Mouse (Mus musculus) forebrain, embryonic 14.5 days (tissue): ENCODE data around the gene Tbc1d9b. TPM values are rescaled to one million over a fixed set of nuclear protein-coding genes. Genes with fewer than 3 reads are reported as not detected.
"Not testable (repeated sequence)": the region's sequence is repeated elsewhere in the genome, so short reads cannot be mapped to it uniquely, and the experiment has no call there.

Source experiments
- ATAC-seq: fragments of 200-750 bp; cut with Nextera tagmentation; 2 replicates; pipeline ENCODE4 v1.8.0; 2017; ENCODE audit warnings: mild to moderate bottlenecking, moderate library complexity
- DNase-seq: peaks from one replicate; pipeline ENCODE4 v3.0.0-alpha.2; 2015; ENCODE audit warnings: low spot score
- H3K27ac ChIP-seq: fragments of 300-500 bp; sonication (generic); 2 replicates; pipeline ENCODE4 v1.5.1; 2014; ENCODE audit warnings: low read depth, mild to moderate bottlenecking, control low read depth, low read length, moderate library complexity
- H3K27me3 ChIP-seq: fragments of 300-500 bp; sonication (generic); replicated peaks from 2 replicates; pipeline ENCODE4 v1.6.1; 2014; ENCODE audit warnings: low read length, control low read depth, mixed read lengths; ENCODE audit not compliant: control insufficient read depth, insufficient read depth
- H3K36me3 ChIP-seq: fragments of 300-500 bp; sonication (generic); 2 replicates; pipeline ENCODE4 v1.6.1; 2014; ENCODE audit warnings: low read length, control low read depth; ENCODE audit not compliant: control insufficient read depth, insufficient read depth
- H3K4me1 ChIP-seq: fragments of 300-500 bp; sonication (generic); 2 replicates; pipeline ENCODE4 v1.6.1; 2014; ENCODE audit warnings: antibody characterized with exemption, low read length, control low read depth; ENCODE audit not compliant: control insufficient read depth, insufficient read depth
- H3K4me2 ChIP-seq: fragments of 300-500 bp; sonication (generic); 2 replicates; pipeline ENCODE4 v1.6.1; 2014; ENCODE audit warnings: mild to moderate bottlenecking, control low read depth, low read length
- H3K4me3 ChIP-seq: fragments of 300-500 bp; sonication (generic); 2 replicates; pipeline ENCODE4 v1.5.1; 2014; ENCODE audit warnings: low read depth, low read length, control low read depth
- H3K9ac ChIP-seq: fragments of 300-500 bp; sonication (generic); 2 replicates; pipeline ENCODE4 v1.6.1; 2014; ENCODE audit warnings: mild to moderate bottlenecking, low read length, control low read depth, moderate library complexity
- H3K9me3 ChIP-seq: fragments of 300-500 bp; sonication (generic); replicated peaks from 2 replicates; pipeline ENCODE4 v1.6.1; 2016; ENCODE audit warnings: low read length, control low read depth, mixed read lengths; ENCODE audit not compliant: control insufficient read depth
- WGBS: fragments of 180-500 bp; shearing (Covaris S2); extraction: QIAGEN DNeasy Blood & Tissue Kit; methylation state at CpG from one replicate; pipeline ENCODE4 v1.1.7; 2014; 5-methylcytosine and 5-hydroxymethylcytosine counted together
- polyA plus RNA-seq: library from polyadenylated mRNA; unstranded; fragments of >200 nt; fragmentation: Nextera tagmentation; extraction: Ambion mirVana; gene quantifications from 2 replicates; pipeline ENCODE4 v1.2.1, GENCODE M21; 2014

Gene Tbc1d9b
- polyA plus RNA-seq, 1 experiment from 2014 or later: 23.3 TPM

DNA sequence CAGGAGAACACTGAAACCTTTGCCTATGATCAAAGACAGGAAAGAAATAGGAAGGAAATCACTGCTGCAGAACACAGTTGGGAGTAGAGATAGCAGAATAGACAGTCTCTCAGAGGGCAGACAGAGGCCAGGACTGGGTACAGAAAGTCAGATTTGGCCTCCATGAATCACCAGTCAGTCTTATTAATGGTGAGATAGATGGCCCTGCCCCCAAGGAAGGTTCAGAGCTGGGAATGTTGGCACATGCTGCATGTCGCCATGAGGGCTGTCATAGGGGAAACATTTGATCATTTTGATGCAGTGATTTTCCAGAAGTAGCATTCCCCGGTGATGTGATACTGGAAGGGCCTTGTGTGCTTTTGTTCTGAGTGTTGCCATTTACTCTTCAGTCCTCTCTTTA, 31.5 kb upstream of the Tbc1d9b start:
- no peaks in the 10 kb centered on the region for H3K4me1 ChIP-seq
- H3K27me3 ChIP-seq: no peaks in the 10 kb centered on the region
- peaks cover 47% of the 10 kb centered on the region for H3K36me3 ChIP-seq
- H3K27ac ChIP-seq: no peak overlapping the region
- WGBS: 79% methylated on average over 2 of the region's 2 CpGs
- H3K9me3 ChIP-seq: no peaks in the 10 kb centered on the region
- DNase-seq (no peak), ATAC-seq (no peak)
- H3K9ac ChIP-seq: no peak overlapping the region
- no peak overlapping the region for H3K4me2 ChIP-seq
- no peak overlapping the region for H3K4me3 ChIP-seq

DNA sequence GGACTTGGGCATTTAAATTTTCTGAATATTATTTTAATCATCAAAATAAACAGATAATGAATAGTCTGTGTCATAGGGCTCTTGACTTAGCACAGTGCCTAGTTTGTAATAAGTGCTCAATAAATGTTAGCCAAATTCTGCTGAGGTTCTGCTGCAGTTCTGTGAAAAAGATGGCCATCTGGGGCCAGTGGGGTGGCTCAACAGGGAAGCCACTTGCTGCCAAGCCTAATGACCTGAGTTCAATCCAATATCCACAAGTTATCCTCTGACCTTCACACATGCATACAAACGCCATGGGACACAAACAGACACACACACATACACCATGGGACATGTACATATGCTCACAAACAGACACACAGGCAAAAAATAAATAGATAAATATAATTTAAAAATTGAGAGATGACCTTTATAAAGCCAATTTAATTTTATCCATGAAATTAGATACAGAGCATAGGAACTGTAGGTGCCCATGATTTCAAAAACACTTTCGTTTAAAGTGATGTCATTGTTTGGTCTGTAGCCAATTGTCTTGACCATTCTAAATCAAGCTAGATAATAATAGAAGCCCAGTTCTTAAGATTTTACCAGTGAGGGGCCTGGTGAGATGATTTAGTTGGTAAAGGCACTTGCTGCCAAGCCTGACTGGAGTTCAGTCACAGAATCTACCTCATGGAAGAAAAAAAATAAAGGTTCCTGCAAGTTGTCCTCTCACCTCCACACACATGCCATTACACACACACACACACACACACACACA, 30.5 kb upstream of the Tbc1d9b start:
- Histone ChIP-seq H3K27me3 (no peaks in the 10 kb centered on the region), H3K9ac (no peak overlapping the region), H3K36me3 (peaks cover 45% of the 10 kb centered on the region), H3K4me3 (no peak overlapping the region), H3K27ac (no peak overlapping the region), H3K4me1 (no peaks in the 10 kb centered on the region), H3K9me3 (no peaks in the 10 kb centered on the region), H3K4me2 (no peak overlapping the region)
- WGBS: 81% methylated on average over 2 of the region's 2 CpGs
- DNase-seq (no peak), ATAC-seq (no peak)

DNA sequence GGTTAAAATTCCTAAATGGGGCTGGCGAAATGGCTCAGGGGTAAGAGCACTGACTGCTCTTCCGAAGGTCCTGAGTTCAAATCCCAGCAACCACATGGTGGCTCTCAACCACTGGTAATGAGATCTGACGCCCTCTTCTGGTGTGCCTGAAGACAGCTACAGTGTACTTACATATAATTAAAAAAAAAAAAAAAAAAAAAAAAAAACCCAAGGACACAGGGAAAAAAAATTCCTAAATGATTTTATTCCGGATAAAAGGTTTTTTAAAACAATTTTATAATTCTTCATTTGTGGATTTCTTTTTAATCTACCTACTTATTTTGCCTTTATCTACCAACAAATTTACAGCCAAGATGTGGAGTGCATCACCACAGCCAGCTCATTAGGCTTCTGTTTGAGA, 29.2 kb upstream of the Tbc1d9b start:
- H3K27ac ChIP-seq, ATAC-seq, H3K9me3 ChIP-seq, H3K4me2 ChIP-seq, H3K4me3 ChIP-seq, H3K4me1 ChIP-seq, DNase-seq, H3K27me3 ChIP-seq, H3K9ac ChIP-seq: not testable (repeated sequence)
- H3K36me3 ChIP-seq: peaks cover 45% of the 10 kb centered on the region
- 94% methylated on average over 4 of the region's 4 CpGs for WGBS

DNA sequence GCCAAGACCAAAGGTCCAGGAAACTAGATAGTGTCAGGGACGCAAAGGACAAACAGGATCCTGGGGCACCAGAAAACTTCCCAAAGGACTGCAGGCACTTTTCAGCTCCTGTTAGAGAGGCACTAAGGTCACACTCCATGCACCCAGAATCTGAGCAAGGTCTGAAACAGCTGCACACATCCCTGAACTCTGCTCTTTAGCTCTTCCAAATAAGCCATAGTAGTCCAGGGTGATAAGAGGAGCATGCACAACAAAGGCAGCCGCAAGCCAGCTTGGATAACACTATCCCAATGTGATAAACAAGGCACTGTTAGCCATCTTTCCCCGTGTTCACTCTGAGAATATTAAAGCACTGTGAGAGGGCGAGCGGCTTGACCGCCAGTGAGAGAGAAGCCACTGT, 27.2 kb upstream of the Tbc1d9b start:
- no peaks in the 10 kb centered on the region for H3K27me3 ChIP-seq
- 93% methylated on average over 6 of the region's 6 CpGs for WGBS
- no peak for DNase-seq

DNA sequence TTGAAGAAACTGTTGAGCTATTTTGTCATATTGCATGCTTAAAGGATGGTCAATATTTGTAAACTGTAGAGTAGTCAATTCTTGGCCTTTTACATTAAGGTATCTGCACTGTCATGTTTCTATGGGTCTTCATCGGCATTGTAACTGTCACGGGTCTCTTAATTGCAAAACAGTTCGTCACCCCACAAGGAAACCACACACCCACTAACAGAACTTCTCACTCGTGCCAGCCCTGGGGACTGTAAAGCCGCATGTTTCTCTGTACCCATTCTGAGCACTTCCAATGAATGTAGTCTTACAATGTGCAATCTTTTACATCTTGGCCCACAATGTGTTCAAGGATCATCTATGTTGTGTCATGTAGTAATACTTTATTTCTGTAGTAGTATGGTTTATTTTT, 26.0 kb upstream of the Tbc1d9b start:
- no peak overlapping the region for H3K4me3 ChIP-seq
- H3K36me3 ChIP-seq: peaks cover 24% of the 10 kb centered on the region
- no peak overlapping the region for H3K4me2 ChIP-seq
- H3K9me3 ChIP-seq: no peaks in the 10 kb centered on the region
- ATAC-seq (no peak), DNase-seq (no peak)
- WGBS: 92% methylated on average over 5 of the region's 5 CpGs
- no peaks in the 10 kb centered on the region for H3K27me3 ChIP-seq
- H3K4me1 ChIP-seq: no peaks in the 10 kb centered on the region
- no peak overlapping the region for H3K9ac ChIP-seq
- H3K27ac ChIP-seq: no peak overlapping the region

More for the DNA sequence above, 27.2 kb upstream of the Tbc1d9b start:
- Histone ChIP-seq H3K9ac (no peak overlapping the region), H3K4me1 (no peaks in the 10 kb centered on the region), H3K36me3 (peaks cover 31% of the 10 kb centered on the region), H3K9me3 (no peaks in the 10 kb centered on the region), H3K4me2 (no peak overlapping the region), H3K27ac (no peak overlapping the region), H3K4me3 (no peak overlapping the region)
- no peak for ATAC-seq

DNA sequence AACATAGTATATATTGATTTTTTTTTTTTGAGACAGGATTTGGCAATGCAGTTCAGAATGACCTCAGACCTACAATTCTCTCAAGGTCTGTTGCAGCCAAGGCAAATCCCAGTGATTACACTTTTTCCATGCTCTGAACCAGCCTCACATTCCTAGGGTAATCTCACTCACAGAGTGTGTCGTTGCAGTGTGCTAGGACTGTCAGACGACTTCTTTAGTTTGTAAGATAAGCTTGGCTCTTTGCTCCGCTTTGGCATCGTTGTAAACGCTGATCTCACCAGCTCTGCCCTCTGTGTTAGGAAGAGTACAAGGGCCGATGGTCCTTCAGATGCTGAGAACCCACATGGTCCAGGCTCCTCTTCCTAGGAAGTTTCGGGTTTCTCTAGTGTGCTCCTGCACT, 25.2 kb upstream of the Tbc1d9b start:
- no peak overlapping the region for H3K4me3 ChIP-seq
- H3K4me1 ChIP-seq: no peaks in the 10 kb centered on the region
- no peaks in the 10 kb centered on the region for H3K27me3 ChIP-seq
- H3K9me3 ChIP-seq: no peaks in the 10 kb centered on the region
- H3K36me3 ChIP-seq: peaks cover 25% of the 10 kb centered on the region
- ATAC-seq (no peak), DNase-seq (no peak)
- 89% methylated on average over 7 of the region's 7 CpGs for WGBS
- no peak overlapping the region for H3K4me2 ChIP-seq
- no peak overlapping the region for H3K9ac ChIP-seq
- no peak overlapping the region for H3K27ac ChIP-seq

DNA sequence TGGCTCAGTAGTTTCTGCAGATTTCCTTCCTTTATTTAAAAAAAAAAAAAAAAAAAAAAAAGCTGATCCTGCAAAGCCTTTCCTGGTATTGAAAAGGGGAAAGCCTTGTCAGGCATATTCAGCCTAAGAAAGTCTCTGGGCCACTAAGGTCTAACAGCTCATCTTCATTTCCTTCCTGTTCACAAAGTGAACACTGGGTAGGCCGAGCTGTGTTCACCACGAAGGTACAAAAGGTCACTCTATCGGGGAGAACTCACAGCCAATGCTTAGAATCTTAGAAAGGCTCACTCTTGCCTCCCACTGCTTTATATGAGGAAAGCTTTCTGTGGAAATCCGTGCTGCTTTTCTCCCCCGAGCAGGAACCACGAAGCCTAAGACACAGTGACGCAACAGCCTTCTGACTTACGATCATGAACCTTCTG, 22.4 kb upstream of the Tbc1d9b start:
- no peak for DNase-seq
- peaks cover 20% of the 10 kb centered on the region for H3K36me3 ChIP-seq
- 84% methylated on average over 8 of the region's 8 CpGs for WGBS

DNA sequence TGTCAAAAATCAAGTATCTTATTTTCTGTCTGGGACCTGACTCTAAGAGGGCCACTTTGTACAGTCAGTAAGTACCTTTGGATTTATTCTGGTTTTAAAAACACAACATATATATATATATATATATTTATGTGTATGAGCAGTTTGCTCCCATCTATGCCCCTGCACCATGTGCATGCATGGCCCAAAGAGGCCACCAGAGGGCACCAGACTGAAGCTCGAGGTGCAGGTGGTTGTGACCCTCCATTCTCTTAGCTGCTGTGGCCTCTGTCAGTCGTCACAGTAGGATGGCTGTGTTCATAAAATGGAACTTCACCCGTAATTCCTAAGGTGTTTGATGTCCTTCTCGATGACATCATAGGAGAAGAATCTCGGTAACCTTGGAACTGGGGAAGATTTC, 16.9 kb upstream of the Tbc1d9b start:
- H3K36me3 ChIP-seq: peaks cover 12% of the 10 kb centered on the region
- no peak overlapping the region for H3K27ac ChIP-seq
- H3K9ac ChIP-seq: no peak overlapping the region
- ATAC-seq (peak; percentile 75; the same call in 1 of the 2 replicates), DNase-seq (peak; percentile 62)
- H3K4me1 ChIP-seq: no peaks in the 10 kb centered on the region
- H3K9me3 ChIP-seq: no peaks in the 10 kb centered on the region
- no peak overlapping the region for H3K4me2 ChIP-seq
- no peaks in the 10 kb centered on the region for H3K27me3 ChIP-seq
- no peak overlapping the region for H3K4me3 ChIP-seq
- 15% methylated on average over 5 of the region's 5 CpGs for WGBS

More for the DNA sequence above, 22.4 kb upstream of the Tbc1d9b start:
- Histone ChIP-seq H3K27me3 (no peaks in the 10 kb centered on the region), H3K9me3 (no peaks in the 10 kb centered on the region), H3K4me2 (no peak overlapping the region), H3K27ac (no peak overlapping the region), H3K4me1 (no peaks in the 10 kb centered on the region), H3K9ac (no peak overlapping the region), H3K4me3 (no peak overlapping the region)
- no peak for ATAC-seq

DNA sequence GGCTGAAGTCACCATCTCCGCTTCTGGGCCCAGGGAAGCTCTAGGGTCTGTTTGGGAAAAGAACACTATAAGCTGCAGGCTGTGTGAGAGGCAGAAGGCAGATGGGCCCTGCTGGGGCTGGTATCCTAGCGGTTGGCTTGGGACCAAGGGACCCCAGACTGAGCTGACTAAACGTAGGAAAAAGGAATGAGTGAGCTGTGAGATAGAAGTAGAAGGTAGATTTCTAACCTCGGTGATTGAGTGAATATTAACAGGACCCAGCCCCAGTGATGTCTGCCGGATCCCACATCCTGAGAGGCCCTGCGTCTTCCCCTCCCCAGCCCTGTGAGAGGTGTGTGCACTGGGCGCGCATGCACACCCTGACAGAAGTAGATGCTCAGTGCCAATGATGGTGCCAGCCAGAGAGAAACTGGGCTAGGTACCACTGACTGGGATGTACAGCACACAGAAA, 8.5 kb upstream of the Tbc1d9b start:
- no peak overlapping the region for H3K4me2 ChIP-seq
- no peak overlapping the region for H3K4me3 ChIP-seq
- ATAC-seq (peak; percentile 44; the same call in 1 of the 2 replicates), DNase-seq (peak; percentile 48)
- H3K27ac ChIP-seq: no peak overlapping the region
- peaks cover 29% of the 10 kb centered on the region for H3K36me3 ChIP-seq
- H3K4me1 ChIP-seq: no peaks in the 10 kb centered on the region
- H3K9me3 ChIP-seq: no peaks in the 10 kb centered on the region
- H3K9ac ChIP-seq: no peak overlapping the region
- 85% methylated on average over 8 of the region's 8 CpGs for WGBS
- no peaks in the 10 kb centered on the region for H3K27me3 ChIP-seq
